Mouse (Mus musculus) v-Abl transformed pro-B cells (cell line): ENCODE results near the gene Ktn1.

Experiments
- in situ Hi-C, 2 experiments: fragments of 400-800 bp; cut with MboI; formaldehyde crosslinking; loops; one replicate each; pipeline ENCODE4 v1.15.1; 2025; ENCODE audit not compliant: unreplicated experiment in 2 of 2

The Ktn1 gene

GRCm38 (mm10) chr14:47655444-47655843, 7.2 kb downstream of the Ktn1 start:
- in situ Hi-C loops, result loop anchor here in 1 of 2 experiments (10.0 kb wide), 1 partner anchor 61 kb away; no protein-coding TSS in a partner anchor

DNA sequence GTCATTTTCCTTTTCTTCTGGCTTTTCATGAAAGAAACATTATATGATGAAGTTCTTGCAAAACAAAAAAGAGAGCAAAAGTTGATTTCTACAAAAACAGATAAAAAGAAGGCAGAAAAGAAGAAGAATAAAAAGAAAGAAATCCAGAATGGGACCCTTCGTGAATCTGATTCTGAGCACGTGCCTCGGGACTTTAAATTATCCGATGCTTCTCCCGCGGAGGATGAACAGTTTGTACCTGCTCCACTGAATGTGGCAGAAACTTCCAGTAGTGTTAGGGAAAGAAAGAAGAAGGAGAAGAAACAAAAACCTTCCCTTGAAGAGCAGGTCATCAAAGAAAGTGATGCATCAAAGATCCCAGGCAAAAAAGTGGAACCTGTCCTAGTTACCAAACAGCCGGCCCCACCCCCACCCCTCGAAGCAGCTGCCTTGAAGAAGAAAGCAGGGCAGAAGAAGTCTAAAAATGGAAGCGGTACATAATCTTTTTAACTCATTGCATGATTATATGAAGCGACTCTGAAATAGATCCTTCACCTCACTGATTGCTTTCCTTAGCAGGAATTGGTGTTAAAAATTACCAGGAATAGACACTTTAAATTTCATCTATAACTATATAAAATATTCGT, 15.7 kb downstream of the Ktn1 start:
- in situ Hi-C loops, result no loop called here

DNA sequence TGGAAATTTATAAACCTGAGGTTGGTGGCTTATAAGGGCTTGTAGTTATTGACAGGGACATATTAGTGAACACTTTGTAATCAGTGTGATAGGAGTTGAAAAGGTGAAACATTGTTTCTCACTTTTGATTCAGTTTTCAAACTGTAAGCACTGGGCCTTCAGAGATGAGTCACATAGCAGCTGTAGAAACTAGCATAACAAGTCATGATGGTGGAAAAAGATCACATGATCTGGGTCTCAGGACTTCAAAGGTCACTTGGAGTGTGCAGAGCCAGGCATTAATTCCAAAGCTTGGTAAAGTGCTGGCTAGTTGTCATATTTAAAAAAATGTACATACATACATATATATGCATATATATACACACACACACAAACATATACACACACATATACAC, 16.2 kb downstream of the Ktn1 start:
- in situ Hi-C loops, result no loop called here

- in situ Hi-C loops, result no loop called here
These were observed 17.0 kb downstream of the Ktn1 start for GRCm38 (mm10) chr14:47665061-47665778.

DNA sequence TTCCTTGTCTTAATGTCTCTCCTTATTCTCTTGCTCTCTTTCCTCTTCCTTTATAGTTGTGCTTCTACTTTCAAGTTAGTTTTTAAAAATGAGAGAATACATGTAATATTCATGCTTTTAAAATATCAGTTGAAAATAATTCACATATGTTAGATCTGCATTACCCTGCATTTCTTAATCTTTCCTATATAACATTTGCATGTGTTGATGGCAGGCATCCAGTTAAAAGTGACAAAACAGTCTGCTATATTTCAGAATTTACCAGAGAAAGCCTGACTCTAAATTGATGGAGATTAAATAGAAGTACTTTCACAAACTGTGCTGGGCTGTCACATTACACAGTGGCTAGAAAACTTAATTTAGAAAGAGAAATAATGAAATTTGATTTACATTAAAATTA, 19.8 kb downstream of the Ktn1 start:
- in situ Hi-C loops, result no loop called here

DNA sequence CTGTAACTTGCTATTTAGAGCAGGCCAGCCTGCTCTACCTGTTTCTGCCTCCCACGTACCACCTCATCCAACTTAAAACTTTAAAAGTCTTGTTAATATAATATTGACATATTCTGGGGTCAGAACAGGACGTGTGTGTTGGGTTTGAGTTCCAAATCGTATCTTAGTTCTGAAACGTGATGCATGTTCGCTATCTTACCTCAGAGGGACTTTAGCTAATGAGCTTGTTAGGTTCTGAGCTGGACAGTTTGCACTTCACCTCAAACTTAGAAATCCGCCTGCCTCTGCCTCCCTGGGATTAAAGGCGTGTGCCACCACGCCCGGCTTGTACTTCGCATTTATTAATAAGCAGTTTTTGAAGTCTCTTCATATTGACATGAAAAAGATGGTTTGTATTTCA, 34.6 kb downstream of the Ktn1 start:
- in situ Hi-C loops, result no loop called here

- in situ Hi-C loops, result no loop called here
These were observed 36.3 kb downstream of the Ktn1 start for GRCm38 (mm10) chr14:47684579-47684978.

GRCm38 (mm10) chr14:47699126-47699525, 50.9 kb downstream of the Ktn1 start:
- in situ Hi-C loops, result no loop called here

GRCm38 (mm10) chr14:47709546-47709945, 61.3 kb downstream of the Ktn1 start:
- in situ Hi-C loops, result no loop called here

DNA sequence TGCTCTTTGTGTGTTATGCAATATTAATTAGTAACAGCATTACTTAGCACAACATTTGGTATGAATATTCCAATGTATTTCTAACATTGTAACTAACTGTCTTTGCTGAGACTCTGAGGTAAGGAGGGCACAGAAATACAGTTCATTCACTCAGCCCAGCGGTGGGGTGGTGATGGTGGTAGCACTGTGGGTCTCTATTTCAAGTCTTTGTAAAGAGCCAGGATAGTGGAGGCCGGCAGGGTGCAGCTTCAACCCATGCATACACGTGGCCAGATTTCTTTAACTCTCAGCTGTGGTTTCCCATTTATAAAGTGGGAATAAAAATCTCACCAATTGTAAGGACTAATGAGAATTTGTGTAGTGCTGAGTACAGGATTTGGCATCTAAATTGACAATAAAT, 67.5 kb downstream of the Ktn1 start:
- in situ Hi-C loops, result no loop called here

GRCm38 (mm10) chr14:47717916-47718606, 69.8 kb downstream of the Ktn1 start:
- in situ Hi-C loops, result no loop called here

DNA sequence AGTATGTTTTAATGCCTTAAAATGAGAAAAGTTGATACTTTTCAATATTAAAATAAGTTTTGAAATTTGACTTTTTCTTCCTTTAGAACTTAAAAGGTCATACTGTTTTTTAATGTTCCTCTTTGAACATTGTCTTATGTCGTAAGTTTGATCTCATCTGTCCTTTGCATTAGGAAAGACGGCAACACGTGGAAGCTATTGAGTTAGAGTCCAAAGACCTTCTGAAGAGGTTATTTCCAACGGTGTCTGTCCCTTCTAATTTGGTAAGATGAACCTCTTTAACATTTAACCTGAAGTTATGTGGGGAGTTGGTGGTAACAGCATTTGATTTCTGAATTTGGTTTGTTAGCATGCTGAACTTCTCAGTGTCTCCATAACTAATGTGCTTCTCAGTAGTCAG, 71.8 kb downstream of the Ktn1 start:
- in situ Hi-C loops, result loop anchor here in 1 of 2 experiments (10.0 kb wide), 1 partner anchor 45 kb away; no protein-coding TSS in a partner anchor

- in situ Hi-C loops, result loop anchor here in 1 of 2 experiments (10.0 kb wide), 1 partner anchor 48 kb away; no protein-coding TSS in a partner anchor
These were observed 74.8 kb downstream of the Ktn1 start for GRCm38 (mm10) chr14:47723035-47723434.

GRCm38 (mm10) chr14:47728594-47728993, 80.3 kb downstream of the Ktn1 start:
- in situ Hi-C loops, result loop anchor here (5.0 to 25.0 kb wide), 3 partner anchors 36 to 1359 kb away; no protein-coding TSS in a partner anchor

DNA sequence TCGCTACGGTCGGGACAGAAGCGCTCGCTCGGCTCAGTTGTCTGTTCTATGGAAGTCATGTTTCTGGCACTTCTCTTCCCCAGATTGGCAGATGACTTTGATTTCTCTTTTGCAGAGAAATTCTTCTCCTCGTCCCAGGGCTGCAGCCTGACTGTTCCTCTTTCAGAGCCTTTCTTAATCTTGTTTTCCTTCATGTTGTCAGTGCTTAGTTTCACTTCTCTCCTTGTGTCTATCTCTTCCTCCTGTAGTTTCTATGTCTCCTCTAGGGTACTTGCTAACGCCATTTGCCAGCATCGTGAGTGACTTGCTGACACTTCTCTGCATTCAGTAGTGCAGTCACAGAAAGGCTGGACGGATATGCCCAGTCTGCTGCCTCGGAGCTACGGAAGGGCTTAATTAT, 87.1 kb downstream of the Ktn1 start:
- in situ Hi-C loops, result loop anchor here in 1 of 2 experiments (25.0 kb wide), 1 partner anchor 1352 kb away; no protein-coding TSS in a partner anchor

GRCm38 (mm10) chr14:47736471-47736870, 88.2 kb downstream of the Ktn1 start:
- in situ Hi-C loops, result loop anchor here in 1 of 2 experiments (25.0 kb wide), 1 partner anchor 1351 kb away; no protein-coding TSS in a partner anchor

GRCm38 (mm10) chr14:47740316-47740996, 92.2 kb downstream of the Ktn1 start:
- in situ Hi-C loops, result loop anchor here in 1 of 2 experiments (25.0 kb wide), 1 partner anchor 1347 kb away; no protein-coding TSS in a partner anchor

DNA sequence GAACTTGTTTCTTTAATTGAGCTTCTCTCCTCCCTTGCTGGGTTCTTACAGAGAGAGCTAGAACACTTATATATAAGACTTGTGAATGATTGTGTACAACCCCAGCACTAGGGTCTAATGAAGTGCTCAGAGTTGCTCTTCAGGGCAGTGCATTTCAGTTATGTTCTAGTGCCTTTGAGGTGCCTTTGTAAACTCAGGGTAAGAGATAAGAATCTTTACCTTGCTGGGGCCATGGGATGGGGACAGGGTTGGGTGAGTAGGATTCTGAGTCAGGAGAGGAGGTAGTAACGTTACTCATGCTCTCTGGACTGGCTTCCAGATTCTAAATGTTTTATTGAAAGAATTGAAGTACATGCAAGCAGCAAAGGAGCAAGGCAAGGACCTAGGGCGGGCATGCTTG, 92.8 kb downstream of the Ktn1 start:
- in situ Hi-C loops, result loop anchor here in 1 of 2 experiments (25.0 kb wide), 1 partner anchor 1346 kb away; no protein-coding TSS in a partner anchor

GRCm38 (mm10) chr14:47742674-47743073, 94.4 kb downstream of the Ktn1 start:
- in situ Hi-C loops, result loop anchor here in 1 of 2 experiments (25.0 kb wide), 1 partner anchor 1345 kb away; no protein-coding TSS in a partner anchor

- in situ Hi-C loops, result loop anchor here in 1 of 2 experiments (25.0 kb wide), 1 partner anchor 1342 kb away; no protein-coding TSS in a partner anchor
These were observed 96.8 kb downstream of the Ktn1 start for GRCm38 (mm10) chr14:47745086-47745485.
